Mouse (Mus musculus) heart, postnatal 0 days (tissue): ENCODE measurements at regions not wholly inside any gene's neighbourhood (a gene's known extent, or its start where the extent isn't known, plus 50 kb on each side); places are given as distances from the start of the nearest gene placed in this dataset.

Source experiments
- CTCF ChIP-seq: IDR thresholded peaks from 2 replicates; pipeline ENCODE4 v1.5.1; 2016; ENCODE audit warnings: antibody characterized with exemption, control low read depth, low read depth
- EP300 ChIP-seq: IDR thresholded peaks from 2 replicates; pipeline ENCODE4 v1.6.1; 2016; ENCODE audit warnings: antibody characterized with exemption, low read depth

GRCm38 (mm10) chr19:14871178-14871867, 273.5 kb upstream of the Tle4 start:
- TF ChIP-seq CTCF = no peak
- TF ChIP-seq EP300 = no peak
